Comparison of ENCODE assay signal across 7 mouse cellular contexts in genomic region chr2:156814344-156814801, GRCm38 (mm10). TPM values are rescaled to one million over a fixed set of nuclear protein-coding genes. Genes with fewer than 3 reads are reported as not detected.
DNase-seq lines count a peak whose midpoint lies in the region; ATAC-seq lines count a peak whose summit lies in the region.

No protein-coding gene starts in this region.

- H3K4me2 ChIP-seq in intestine, embryonic 15.5 days (replicated peaks) = no peak overlapping the region

- DNase-seq in Muller cell, postnatal 12 days (ENCODE audit: inconsistent ontology term) = peak; percentile 55
- peak; percentile 11 for DNase-seq in lung, postnatal 36 days
- no peak for DNase-seq in gastrocnemius, postnatal 4 days (ENCODE audit: low spot score in 2 of 2)
- no peak for DNase-seq in ovary, postnatal 10 days (ENCODE audit: low spot score)

- 27% methylated on average over 8 of the region's 8 CpGs for WGBS in intestine, embryonic 15.5 days

- peak; percentile 22; the same call in 1 of the 2 replicates for ATAC-seq in common myeloid progenitor, adult 5-6 weeks (replicated peaks; ENCODE audit: low read depth, poor library complexity, severe bottlenecking)
- ATAC-seq in intestine, embryonic 15.5 days = no peak
- no peak for ATAC-seq in activated CD4-positive, CD25-positive, alpha-beta regulatory T cell, adult 4 months

- no peak overlapping the region for H3K4me3 ChIP-seq in intestine, embryonic 15.5 days (replicated peaks)

- H3K36me3 ChIP-seq in intestine, embryonic 15.5 days = no peaks in the 10 kb centered on the region

- H3K27ac ChIP-seq in intestine, embryonic 15.5 days = peak overlapping the region; percentile 42; the same call in 1 of the 2 replicates

- no peaks in the 10 kb centered on the region for H3K9me3 ChIP-seq in intestine, embryonic 15.5 days

- peaks cover 17% of the 10 kb centered on the region for H3K4me1 ChIP-seq in intestine, embryonic 15.5 days (replicated peaks)

- H3K9ac ChIP-seq in intestine, embryonic 15.5 days = no peak overlapping the region

- no peaks in the 10 kb centered on the region for H3K27me3 ChIP-seq in intestine, embryonic 15.5 days (replicated peaks)

RNA-seq across cellular contexts. Expression of gene Tgif2, which starts 25.4 kb away (rescaled TPM):
- total RNA-seq in common myeloid progenitor, adult 5-6 weeks (2017) = 15.6 and 18.6 TPM in 2 replicates
- polyA plus RNA-seq in intestine, embryonic 15.5 days (2015; fragmentation: Nextera tagmentation; extraction: Ambion mirVana) = 34.3 and 38.3 TPM in 2 replicates
- 1 to 10 TPM; 5.2 to 8.5 TPM for polyA plus RNA-seq in activated CD4-positive, CD25-positive, alpha-beta regulatory T cell, adult 4 months (2017; shearing (Covaris generic))
- total RNA-seq in gastrocnemius, postnatal 4 days (2021) = 10 to 100 TPM; 13.4 to 14.8 TPM

RNA-seq across cellular contexts. Expression of gene Myl9, which starts 39.2 kb away (rescaled TPM):
- not detected in 2 replicates for total RNA-seq in common myeloid progenitor, adult 5-6 weeks (2017)
- 1,100 and 1,103 TPM in 2 replicates for polyA plus RNA-seq in intestine, embryonic 15.5 days (2015; fragmentation: Nextera tagmentation; extraction: Ambion mirVana)
- not detected for polyA plus RNA-seq in activated CD4-positive, CD25-positive, alpha-beta regulatory T cell, adult 4 months (2017; shearing (Covaris generic))
- total RNA-seq in gastrocnemius, postnatal 4 days (2021) = 100 to 1,000 TPM; 247 to 265 TPM

RNA-seq across cellular contexts. Expression of gene 4930518I15Rik, which starts 43.4 kb away (rescaled TPM):
- not detected in 2 replicates for total RNA-seq in common myeloid progenitor, adult 5-6 weeks (2017)
- polyA plus RNA-seq in intestine, embryonic 15.5 days (2015; fragmentation: Nextera tagmentation; extraction: Ambion mirVana) = 5.3 and 6.7 TPM in 2 replicates
- polyA plus RNA-seq in activated CD4-positive, CD25-positive, alpha-beta regulatory T cell, adult 4 months (2017; shearing (Covaris generic)) = 10 to 100 TPM; 16.3 to 25.4 TPM
- total RNA-seq in gastrocnemius, postnatal 4 days (2021) = 1 to 10 TPM; 1.3 to 2.7 TPM

RNA-seq across cellular contexts. Expression of gene Rab5if, which starts 48.6 kb away (rescaled TPM):
- total RNA-seq in common myeloid progenitor, adult 5-6 weeks (2017) = 128 and 156 TPM in 2 replicates
- 304 and 311 TPM in 2 replicates for polyA plus RNA-seq in intestine, embryonic 15.5 days (2015; fragmentation: Nextera tagmentation; extraction: Ambion mirVana)
- polyA plus RNA-seq in activated CD4-positive, CD25-positive, alpha-beta regulatory T cell, adult 4 months (2017; shearing (Covaris generic)) = 1 to 10 TPM; 4.1 to 7.6 TPM
- total RNA-seq in gastrocnemius, postnatal 4 days (2021) = 10 to 100 TPM; 70.6 to 75.5 TPM

Comparison
In these comparisons a context has a peak if more than half of its experiments do, and no peak if none do; other contexts are left out.
1. DNase-seq: peak in Muller cell, postnatal 12 days (single experiment) and lung, postnatal 36 days (single experiment); none in gastrocnemius, postnatal 4 days (0 of 2) and ovary, postnatal 10 days (single experiment).
2. RNA of gene Myl9, which starts 39.2 kb away (total RNA-seq): 247 to 265 TPM in gastrocnemius, postnatal 4 days; not detected in common myeloid progenitor, adult 5-6 weeks; every median in the first group is over 100 times any median in the second.